Mouse (Mus musculus) left cerebral cortex, postnatal 36 days (tissue): ENCODE results near the gene Cyth3. TPM values are rescaled to one million over a fixed set of nuclear protein-coding genes. Genes with fewer than 3 reads are reported as not detected.

ENCODE experiments used
- DNase-seq, 2 experiments: peaks; one replicate each; pipeline ENCODE4 v3.0.0; 2021 to 2022; ENCODE audit warnings: low spot score in 2 of 2, mixed read lengths in 1 of 2
- intact Hi-C: fragments of 180-260 bp; cut with DNase I; formaldehyde crosslinking; loops from one replicate; pipeline ENCODE4 v1.15.1; 2025
- total RNA-seq, 2 experiments: library from RNA; stranded (reverse); gene quantifications; 2 replicates each; pipeline ENCODE4 v1.2.3; 2021

Gene Cyth3
- total RNA-seq, 2 experiments from 2014 or later = 37.4 to 39.6 TPM

DNA sequence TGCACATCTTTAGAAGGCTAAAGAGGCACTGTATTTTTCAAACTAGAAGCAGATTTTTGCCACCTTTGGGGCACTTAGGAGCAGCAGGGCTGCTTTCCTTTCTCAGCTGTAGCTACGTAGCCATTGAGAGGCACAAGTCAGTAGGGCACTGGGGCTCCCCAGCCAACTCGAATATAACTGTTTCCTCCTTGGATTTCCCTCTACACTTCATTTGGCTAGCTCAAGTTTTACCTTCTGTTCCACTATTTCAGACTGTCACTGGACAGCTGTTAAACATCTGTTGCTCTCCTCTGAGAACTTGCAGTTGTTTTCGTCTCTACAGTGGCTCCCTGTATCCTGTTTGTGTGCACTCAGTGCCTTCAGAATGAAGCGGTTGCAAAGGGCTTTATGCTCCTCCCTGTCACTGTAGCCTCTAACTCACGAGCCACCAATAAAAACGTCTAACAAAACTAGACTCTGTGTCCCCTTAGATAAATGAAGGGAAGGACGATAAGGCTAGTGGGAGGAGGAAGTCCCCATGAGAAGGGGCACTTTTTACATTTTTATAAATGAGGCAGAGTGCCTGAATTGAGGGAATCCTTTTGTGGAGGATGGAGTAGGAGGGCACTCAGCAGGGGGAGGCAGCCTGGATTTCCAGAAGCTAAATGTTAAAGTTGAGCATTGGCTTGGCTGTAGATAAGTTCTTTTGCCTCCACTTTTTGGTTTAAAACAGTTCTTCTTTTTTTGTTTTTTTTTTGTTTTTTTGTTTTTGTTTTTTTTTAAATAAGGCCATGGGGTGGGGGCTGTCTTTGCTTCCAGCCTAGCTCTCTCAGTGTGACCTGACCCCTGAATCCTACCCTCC, 32.6 kb downstream of the Cyth3 start:
- intact Hi-C loops = no loop called here
- DNase-seq = no peak

GRCm38 (mm10) chr5:143655511-143655943, 33.3 kb downstream of the Cyth3 start:
- DNase-seq = no peak
- intact Hi-C loops = no loop called here

DNA sequence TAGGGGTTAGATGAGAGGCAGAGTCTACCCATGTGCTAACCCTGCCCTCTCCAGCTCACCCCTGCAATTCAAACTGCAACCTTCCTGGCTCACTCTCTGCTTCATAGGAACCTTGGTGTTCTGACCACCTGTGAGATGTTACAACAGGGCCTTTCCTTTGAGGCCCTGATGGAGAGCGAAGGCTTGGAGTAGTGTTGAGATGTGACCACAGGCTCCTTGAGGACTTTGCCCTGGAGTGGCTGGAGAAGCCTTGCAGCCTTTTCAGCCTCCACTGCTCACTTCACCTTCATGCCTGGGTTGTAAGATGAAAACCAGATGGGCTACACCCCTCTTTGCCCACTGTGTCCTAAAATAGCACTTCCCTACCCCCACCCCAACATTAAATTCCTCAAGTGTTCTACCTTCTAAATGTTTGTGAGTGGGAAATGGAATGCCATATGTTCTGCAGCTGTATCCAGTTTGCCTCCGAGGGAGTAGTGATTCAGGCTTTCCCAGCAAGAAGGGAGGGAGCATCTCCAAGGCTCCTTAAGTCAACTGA, 34.5 kb downstream of the Cyth3 start:
- intact Hi-C loops = no loop called here
- peak; percentile 25 to 28 for DNase-seq

- intact Hi-C loops = no loop called here
- DNase-seq = no peak
These were observed 36.8 kb downstream of the Cyth3 start for GRCm38 (mm10) chr5:143659021-143659523.

DNA sequence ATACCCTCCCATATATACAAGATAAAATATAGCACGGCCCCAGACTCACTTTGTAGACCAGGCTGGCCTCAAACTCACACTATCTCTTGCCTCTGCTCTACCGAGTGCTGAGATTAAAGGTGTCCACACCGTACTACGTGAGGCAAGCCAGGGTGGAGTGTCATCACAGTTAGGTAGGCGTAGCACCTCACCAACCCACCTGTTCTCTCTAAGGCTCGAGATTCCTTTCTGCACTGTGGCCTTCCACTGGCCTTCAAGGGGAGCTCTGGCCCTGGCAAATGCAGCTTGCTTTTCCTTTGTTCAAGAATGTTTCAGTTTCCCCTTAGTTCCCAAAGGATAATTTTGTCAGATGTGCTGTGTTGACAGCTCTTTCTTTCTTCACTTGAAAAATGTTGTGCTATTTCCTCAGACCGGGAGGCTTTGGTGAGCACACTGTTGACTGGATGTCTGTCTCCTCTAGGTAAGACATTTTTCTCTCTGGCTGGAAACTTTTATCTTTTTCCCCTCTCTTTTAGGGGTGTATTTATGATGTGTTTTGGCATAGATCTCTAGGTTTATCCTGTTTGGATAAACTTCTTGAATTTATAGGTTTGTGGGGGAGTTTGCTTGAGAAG, 40.9 kb downstream of the Cyth3 start:
- no peak for DNase-seq
- intact Hi-C loops = no loop called here

- no peak for DNase-seq
- intact Hi-C loops = no loop called here
These were observed 43.3 kb downstream of the Cyth3 start for GRCm38 (mm10) chr5:143665561-143665960.

DNA sequence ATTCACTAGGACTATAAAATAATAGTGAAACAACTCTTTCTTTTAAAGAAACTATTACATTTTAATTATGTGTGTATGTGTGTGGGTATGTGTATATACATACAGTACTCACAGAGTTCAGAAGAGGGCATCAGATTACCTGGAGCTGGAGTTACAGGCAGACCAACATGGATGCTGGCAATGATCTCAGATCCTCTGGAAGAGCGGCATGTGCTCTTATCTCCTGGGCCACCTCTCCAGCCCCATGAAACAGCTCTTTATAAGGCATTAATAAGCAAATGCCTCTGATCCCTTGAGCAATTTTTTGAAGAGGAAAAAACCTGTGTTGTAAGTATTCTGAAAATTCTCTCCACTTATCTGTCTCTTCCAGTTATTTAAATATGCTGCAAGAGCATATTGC, 43.8 kb downstream of the Cyth3 start:
- intact Hi-C loops = no loop called here
- no peak for DNase-seq

DNA sequence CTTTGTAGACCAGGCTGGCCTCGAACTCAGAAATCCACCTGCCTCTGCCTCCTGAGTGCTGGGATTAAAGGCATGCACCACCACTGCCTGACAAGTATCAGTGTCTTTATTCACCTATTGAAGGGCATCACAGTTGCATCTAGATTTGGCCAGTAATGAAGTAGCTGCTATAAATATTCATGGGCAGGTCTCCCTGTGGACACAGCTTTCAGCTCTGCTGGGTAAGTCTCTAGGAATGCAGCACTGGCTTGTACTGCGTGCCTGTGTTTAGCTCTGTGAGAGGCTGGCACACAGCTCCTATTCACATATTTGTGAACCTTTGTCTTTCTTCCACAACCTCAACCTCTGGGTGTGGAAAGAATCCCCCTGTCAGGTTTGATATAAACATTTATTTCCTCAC, 46.6 kb downstream of the Cyth3 start:
- intact Hi-C loops = no loop called here
- no peak for DNase-seq

DNA sequence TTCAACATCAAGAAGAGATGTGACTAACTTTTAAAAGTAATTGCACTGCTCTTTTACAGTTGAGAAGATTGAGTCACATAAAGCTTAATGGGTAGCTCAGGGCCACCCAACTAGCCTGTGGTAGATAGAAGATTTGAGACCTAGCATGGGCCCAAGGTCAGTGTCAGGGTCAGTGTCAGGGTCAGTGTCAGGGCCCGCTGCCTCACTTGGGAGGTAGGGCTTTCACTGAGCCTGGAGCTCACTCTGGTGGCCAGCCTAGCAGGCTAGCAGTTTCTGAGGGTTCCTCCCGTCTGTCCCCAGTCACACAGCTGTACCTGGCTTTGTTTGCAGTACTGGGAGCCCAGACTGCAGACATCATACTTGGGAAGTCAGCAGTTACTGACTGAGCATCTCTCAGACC, 47.1 kb downstream of the Cyth3 start:
- no peak for DNase-seq
- intact Hi-C loops = no loop called here

DNA sequence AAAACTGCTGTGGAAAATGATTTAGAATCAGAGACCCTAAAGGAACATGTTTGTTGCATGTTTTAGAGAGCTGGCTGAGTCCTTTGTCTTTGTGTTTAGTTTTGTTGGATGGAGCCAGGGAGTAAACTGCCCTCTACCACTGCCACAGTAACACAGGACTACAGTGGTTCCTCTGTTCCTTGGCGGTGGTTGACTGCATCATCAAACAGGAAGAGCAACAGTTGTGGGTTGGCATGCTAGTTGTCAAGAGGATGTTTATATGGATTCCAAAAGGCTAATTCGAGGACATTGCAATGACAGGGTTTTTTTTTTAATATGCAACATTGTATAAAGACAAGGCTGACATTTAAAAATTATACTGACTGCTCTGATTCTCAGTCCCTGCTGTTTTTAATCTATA, 47.6 kb downstream of the Cyth3 start:
- DNase-seq = no peak
- intact Hi-C loops = no loop called here

GRCm38 (mm10) chr5:143670740-143671415, 48.6 kb downstream of the Cyth3 start:
- intact Hi-C loops = no loop called here
- DNase-seq = peak in 1 of 2 experiments; percentile 38

GRCm38 (mm10) chr5:143674576-143674975, 52.3 kb downstream of the Cyth3 start:
- intact Hi-C loops = no loop called here

DNA sequence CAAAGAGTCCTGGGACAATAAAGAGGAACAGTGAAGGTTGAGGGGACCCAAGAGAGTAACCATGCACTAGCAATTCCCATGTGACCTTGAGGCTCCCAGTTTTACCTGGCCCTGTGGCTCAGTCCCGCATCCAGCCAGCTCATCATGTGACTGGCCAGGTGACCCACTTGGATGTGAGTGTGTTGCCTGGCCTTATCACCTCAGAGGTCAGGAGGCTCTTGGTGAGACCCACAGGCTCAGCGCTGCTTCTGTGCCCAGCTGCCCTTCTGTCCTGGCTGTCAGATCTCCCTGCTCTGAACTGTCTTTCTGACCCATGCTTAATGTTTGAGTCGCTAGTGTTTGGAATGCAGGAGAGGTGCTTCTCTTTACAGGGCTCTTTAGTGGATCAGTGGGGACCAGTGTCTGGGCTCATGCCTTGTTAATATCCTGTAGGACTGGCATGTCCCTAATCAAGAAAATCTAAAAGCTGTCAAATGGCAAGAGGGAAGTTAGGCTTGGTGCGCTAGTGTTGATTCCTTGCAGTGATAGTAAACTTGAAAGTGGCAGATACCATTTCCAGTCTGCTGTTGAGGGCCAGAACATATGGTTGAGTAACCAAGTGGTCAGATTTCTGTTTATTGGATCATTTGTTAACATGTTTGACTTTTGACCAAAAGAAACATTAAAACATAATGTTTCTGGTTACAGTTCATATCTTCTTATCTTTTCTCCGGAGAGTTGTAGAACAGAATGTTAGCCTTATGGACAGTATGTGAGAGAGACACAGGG, 54.2 kb downstream of the Cyth3 start:
- intact Hi-C loops = no loop called here

More at GRCm38 (mm10) chr5:143674576-143674975, 52.3 kb downstream of the Cyth3 start:
- no peak for DNase-seq

DNA sequence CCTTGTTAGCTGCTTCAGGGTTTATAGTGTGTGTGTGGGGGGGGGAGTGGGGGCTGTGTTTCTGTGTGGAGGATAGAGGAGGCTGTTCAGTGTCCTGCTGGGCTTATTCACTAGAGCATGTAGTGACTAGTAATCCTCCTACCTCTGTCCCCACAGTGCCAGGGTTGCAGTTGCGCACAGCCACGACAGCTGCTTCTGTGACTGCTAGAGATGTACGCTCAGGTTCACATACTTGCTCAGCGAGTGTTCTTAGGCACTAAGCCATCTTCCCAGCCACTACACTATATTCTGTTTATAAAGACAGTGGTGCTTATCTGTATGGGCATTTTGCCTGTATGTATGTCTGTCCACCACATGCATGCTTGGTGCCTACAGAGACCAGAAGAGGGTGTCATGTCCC, 55.1 kb downstream of the Cyth3 start:
- DNase-seq = no peak
- intact Hi-C loops = no loop called here

More for the DNA sequence above, 54.2 kb downstream of the Cyth3 start:
- no peak for DNase-seq

- no peak for DNase-seq
- intact Hi-C loops = no loop called here
These were observed 56.5 kb downstream of the Cyth3 start for GRCm38 (mm10) chr5:143678634-143679271.

GRCm38 (mm10) chr5:143679654-143680053, 57.4 kb downstream of the Cyth3 start:
- intact Hi-C loops = no loop called here

DNA sequence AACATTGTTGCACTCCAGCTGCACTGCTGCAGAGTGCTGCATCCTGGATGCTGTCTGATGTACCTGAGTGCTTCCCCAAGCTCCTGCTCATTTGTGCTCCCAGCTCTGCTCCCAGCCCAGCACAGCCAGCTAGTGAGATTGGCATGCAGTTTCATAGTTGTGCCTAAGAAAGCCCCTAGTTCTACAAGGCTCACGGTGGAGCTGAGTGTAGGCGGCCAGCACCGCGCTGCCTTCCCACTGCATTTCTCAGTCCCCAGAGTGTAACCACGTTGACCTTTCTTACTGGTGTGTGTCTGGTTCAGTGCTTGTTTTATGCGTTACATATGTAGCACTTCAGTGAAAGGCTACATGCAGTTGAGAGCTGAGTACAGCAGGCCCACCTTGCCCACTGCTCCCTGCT, 61.4 kb downstream of the Cyth3 start:
- DNase-seq = no peak
- intact Hi-C loops = no loop called here

More at GRCm38 (mm10) chr5:143679654-143680053, 57.4 kb downstream of the Cyth3 start:
- no peak for DNase-seq

DNA sequence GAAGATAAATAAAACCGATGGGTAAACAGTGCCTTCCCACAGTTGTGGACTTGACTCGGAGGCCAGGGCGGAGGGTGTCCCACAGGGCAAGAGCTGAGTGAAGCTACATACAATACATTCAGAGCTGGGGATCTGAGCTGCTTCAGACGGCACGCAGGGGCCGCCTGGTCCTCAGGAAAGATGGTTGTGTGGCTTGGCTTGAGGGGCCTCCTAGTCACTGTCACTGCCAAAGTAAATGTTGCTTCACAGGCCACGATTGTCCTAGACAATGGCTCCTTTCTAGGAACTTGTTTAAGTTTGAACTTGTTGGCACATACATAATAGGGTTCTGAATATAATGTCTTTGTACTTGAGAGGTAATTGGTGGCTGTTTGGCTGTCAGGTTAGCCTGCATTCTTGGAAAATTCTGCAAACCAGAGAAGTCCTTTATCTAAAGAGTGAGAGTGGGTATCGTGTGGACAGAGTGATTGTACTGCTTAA, 62.7 kb downstream of the Cyth3 start:
- DNase-seq = no peak
- intact Hi-C loops = no loop called here

DNA sequence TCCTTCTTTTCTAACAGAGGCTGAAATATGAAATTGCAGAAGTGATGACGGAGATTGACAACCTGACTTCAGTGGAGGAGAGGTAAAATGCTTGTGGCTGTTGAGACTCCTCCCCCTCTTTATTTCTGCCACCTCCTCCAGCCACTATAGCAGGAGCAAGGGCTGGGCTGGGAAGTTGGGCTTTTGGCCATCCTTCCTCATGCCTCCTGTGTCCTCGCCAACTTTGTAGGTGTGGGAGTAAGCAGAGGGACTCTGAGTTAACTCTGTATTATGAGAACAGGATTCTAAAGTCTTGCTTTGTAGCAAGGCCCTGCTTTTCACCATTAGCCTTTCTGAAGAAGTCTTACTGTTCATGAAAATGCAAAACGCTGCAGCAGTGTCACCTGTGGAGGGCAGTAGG, 64.2 kb downstream of the Cyth3 start:
- no peak for DNase-seq
- intact Hi-C loops = no loop called here
